Mouse (Mus musculus) CH12F3 (cell line): ENCODE data around the gene Sv2c.

Experiments
- in situ Hi-C: fragments of 300-500 bp; cut with MboI; formaldehyde crosslinking; loops from 2 replicates; pipeline ENCODE4 v1.14.3; 2020; ENCODE audit warnings: low sequenced_read_pairs

The Sv2c gene

GRCm38 (mm10) chr13:96073555-96073954 lies 58.8 kb downstream of the Sv2c start:
- in situ Hi-C loops, result no loop called here

DNA sequence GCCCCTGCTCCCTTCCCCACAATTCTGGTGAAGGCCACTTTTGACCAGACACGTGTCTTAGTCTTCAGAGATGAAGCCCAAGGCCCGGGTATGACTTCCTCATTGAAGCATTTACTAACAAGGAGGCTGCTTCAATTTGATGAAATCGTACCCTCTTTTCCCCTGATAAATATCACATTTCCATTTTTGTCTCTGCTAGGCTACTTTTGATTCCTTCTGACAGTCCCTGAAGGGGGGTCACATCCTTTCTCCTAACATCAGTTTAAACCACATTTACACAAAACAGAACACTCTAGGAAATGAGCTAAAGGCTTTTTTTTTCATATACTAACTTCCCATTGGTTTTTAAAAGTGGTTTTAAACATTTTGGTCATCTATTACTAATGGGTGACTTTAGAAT lies 79.6 kb downstream of the Sv2c start:
- in situ Hi-C loops, result no loop called here

GRCm38 (mm10) chr13:96045396-96045795 lies 87.0 kb downstream of the Sv2c start:
- in situ Hi-C loops, result loop anchor here (25.0 kb wide), 2 partner anchors 342 to 542 kb away; partner anchors contain the start of gene Poc5

GRCm38 (mm10) chr13:96040275-96041042 lies 91.9 kb downstream of the Sv2c start:
- in situ Hi-C loops, result loop anchor here (25.0 kb wide), 2 partner anchors 347 to 547 kb away; partner anchors contain the start of gene Poc5

DNA sequence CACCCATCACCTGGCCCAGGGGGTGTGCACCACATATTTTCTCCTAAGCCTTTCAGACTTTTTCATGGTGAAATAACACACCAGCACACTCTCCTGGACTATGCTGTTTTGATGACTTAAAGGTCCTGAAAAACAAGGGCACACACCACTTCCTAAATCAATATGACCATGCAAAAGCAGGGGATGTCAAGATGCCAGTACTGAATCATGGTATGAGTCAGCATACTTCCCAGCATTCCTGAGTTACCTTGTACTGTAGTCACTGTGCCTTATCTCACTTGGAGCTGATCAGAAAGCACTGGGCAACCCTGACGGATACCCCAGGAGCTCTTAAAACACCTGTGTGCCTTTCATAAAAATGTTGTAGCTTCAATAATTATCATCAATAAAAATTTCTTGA lies 92.8 kb downstream of the Sv2c start:
- in situ Hi-C loops, result loop anchor here (25.0 kb wide), 2 partner anchors 348 to 548 kb away; partner anchors contain the start of gene Poc5

DNA sequence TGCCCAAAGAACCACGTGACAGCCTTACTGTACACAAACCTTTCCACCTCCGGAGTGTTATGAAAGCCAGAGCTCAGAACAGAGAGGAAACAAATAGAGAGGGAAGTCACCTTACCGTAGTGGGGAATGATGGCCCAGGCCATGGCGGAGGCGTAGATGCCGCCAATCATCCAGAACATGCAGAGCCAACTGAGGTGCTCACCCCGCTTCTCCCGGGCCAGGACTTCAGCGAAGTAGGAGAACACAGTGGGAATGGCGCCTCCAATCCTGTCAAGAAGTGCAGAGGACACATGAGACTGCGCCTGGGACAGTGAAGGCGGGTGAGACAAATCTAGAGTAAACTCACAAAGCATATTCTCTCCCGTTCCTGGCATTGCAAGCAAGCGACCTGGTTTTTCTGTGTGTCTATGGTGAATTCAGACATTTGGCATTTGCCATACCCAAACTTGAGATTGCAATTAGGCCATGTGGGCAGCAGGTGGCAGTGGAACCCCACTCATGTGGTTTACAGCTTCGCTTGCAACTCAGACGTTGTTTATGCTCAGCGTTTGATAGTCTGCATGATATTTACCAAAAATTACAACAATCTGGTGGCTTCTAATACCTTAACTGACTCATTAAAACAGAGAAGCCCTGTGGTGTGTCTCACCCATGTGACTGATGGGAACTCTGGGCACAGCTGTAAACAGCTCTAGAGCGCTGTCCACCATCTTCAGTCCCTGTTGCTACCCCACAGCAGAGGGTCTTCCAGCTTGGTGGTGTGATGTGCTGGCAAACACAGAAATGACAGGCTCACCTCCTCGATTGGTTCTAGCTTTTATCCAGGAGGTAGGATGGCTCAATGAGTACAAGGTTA lies 101.8 kb downstream of the Sv2c start:
- in situ Hi-C loops, result loop anchor here (25.0 kb wide), 2 partner anchors 357 to 557 kb away; partner anchors contain the start of gene Poc5

GRCm38 (mm10) chr13:96023858-96024257 lies 108.5 kb downstream of the Sv2c start:
- in situ Hi-C loops, result no loop called here

GRCm38 (mm10) chr13:96015516-96015915 lies 116.9 kb downstream of the Sv2c start:
- in situ Hi-C loops, result no loop called here

DNA sequence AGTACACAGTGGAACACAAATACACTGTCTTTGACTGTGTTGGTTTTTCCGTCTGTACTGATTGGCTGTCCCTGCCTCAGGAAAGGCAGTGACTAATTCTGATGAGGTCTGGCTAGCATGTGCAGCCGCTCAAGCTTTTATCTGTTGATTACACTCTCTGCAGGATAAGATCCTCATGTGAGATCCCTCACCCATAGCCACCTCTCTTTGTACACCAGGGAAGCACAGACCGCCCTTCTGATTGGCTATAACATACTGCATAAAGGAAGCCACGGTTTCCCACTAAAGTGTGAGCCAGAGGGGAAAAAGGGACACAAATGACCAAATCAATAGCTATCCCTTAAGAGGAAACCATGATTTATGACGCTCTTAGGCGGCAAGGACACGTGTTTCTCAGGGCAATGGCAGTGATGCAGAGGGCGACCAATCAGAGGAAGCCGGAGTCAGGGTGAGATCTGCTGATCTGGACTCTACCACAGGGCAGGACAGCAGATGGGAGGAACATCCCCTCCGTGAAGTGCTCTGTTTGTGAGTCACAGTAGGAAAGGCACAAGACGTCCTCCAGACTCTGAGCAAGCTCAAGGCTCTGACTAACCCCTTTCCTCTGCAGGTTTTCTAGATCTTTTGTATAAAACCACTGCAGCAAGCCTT lies 121.4 kb downstream of the Sv2c start:
- in situ Hi-C loops, result no loop called here

GRCm38 (mm10) chr13:96008975-96009374 lies 123.4 kb downstream of the Sv2c start:
- in situ Hi-C loops, result no loop called here

- in situ Hi-C loops, result no loop called here
Measured at GRCm38 (mm10) chr13:96008154-96008553, 124.2 kb downstream of the Sv2c start.

DNA sequence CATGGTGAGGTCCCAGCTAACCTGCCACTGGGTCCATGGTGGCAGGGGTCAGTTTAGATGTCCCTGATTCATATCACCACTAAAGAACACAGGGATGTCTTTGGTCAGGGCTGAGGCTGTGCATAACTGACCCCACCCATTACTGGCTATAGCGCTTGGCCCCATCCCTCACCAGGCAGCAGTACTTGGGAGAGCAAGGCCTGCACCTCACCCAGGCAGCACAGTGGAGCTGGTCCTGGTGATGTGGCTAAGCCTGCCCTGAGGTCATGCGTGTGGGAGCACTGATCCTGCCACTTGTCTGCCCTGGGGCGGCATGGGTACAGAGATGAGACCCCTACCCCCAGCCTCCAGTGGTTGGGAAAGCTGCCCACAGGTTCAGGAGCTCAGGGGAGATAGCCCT lies 128.8 kb downstream of the Sv2c start:
- in situ Hi-C loops, result no loop called here

DNA sequence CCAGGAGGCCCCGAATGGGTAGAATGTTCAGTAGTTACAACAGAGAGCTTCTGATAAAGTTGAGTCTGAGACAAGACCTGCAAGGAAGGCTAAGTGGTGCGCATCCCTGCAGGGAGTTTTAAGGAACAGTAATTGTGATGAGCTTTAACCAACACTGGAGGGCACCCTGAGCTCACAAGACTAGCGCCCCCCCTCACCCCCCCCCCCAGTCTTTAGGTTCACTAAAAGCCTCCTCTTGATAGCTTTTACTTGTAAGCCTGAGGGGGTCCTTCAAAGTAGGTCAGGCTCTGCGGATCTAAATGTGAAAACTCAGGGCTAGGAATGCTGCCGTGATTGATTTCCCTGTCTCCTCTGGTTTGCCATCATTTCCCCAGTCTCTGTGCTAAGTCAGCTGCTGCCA lies 129.9 kb downstream of the Sv2c start:
- in situ Hi-C loops, result no loop called here

- in situ Hi-C loops, result no loop called here
Measured at GRCm38 (mm10) chr13:95999396-95999795, 133.0 kb downstream of the Sv2c start.

- in situ Hi-C loops, result no loop called here
Measured at GRCm38 (mm10) chr13:95997294-95997693, 135.1 kb downstream of the Sv2c start.

DNA sequence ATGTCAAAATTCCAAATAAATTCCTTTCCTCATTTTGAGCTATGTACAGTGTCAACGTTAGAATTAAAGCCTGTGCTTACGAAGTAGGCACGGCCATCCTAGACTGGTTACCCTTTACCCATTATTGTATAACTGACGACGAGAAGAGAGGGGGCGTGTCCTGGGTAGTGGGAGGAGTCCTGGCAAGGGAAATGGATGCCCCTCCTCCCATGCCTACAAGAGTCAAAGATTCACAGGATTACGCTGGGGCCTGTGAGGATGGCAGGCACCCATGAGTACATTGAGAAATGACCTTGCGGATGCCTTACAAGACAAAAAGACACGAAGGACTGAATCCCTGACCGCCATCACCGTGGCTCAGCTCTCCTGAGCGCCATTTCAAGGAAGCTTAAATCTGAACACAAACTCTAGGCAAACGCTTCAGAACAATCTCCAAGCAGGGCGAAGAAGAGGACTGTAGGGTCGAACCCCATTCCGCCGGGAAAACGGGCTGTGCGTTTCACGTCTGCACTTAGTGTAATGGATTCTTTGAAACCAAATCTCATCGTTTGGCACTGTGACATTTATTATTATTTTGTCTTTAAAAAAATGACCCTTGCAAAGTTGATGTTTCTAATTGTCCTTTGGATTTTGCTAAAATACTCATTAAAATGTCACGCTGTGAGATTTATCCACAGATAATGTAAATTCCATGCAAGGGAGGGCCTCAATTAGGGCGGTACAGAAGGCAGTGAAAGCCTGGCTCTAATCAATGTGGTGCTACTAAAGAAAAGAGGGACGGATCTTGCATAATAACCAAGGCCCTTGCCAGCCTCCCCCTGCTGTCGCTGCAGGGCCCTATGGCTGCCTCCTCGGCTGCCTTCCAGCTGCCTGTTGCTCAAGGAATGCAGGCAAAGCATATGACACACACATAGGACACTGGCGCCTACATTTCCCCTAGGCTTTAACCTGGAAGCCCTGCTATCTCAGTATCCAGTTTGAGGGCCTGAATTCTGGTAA lies 137.4 kb downstream of the Sv2c start:
- in situ Hi-C loops, result no loop called here

DNA sequence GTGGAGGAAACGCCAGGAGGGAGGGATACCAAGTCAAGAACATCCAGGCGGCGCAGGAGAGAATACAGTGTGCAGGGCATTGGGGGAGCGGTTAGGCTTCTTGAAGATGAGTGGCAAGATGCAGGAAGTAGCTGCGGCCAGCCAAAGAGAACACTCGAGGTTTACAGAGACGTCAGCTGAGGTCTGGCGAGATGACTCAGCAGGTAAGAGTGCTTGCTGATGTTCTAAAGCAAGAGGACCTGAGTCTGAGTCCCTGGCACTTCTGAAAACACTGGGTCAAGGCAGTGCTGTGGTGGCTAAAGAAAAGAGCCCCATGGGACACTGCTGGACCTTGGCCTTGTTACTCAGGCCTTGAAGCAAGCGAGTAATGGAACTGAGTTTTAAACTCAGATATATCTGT lies 144.2 kb downstream of the Sv2c start:
- in situ Hi-C loops, result no loop called here

DNA sequence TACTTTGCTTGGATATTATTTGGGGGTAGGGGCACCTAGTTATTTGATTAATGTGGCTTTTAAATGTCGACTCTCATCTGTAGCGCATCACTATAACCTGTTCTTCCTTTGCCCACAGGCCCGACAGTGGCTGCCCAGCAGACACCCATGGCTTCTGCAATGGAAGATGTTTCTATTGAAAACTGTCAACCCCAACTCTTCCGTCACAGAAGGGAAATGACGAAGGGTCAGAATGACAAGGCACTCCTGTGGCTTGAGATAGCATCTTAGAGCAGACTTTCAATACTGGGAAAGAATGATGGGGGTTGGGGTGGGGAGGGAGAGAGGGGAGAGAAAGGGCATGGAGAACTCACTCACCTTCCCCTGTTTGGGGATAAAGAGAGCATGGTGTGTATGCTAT lies 145.2 kb downstream of the Sv2c start:
- in situ Hi-C loops, result no loop called here

GRCm38 (mm10) chr13:95986375-95986774 lies 146.0 kb downstream of the Sv2c start:
- in situ Hi-C loops, result no loop called here

DNA sequence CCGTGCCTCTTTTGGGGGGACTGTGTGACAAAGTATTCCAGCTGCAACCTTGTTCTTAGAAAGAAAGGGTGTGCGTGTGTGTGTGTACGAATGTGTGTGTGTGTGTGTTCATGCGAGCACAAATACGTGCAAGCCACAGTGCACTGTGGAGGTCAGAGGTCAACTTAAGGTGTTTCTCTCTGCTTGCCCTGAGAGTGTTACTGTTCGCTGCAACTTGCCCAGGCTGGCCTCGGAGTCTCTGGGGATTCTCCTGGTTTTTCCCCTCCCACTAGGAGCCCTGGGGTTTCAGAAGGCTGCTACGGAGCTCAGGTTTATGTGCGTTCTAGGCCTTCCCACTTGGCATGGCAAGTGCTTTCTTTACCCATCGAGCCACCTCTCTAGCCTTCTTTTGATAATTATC lies 157.2 kb downstream of the Sv2c start:
- in situ Hi-C loops, result no loop called here
